Mouse (Mus musculus) MEL (cell line): ENCODE measurements around the gene Pom121l2. TPM values are rescaled to one million over a fixed set of nuclear protein-coding genes. Genes with fewer than 3 reads are reported as not detected.

Source experiments
- DNase-seq: peaks from one replicate; pipeline ENCODE4 v3.0.0; 2011; ENCODE audit warnings: low read depth, low spot score
- H3K27ac ChIP-seq: 2 replicates; pipeline ENCODE4 v1.5.1; 2012; ENCODE audit warnings: low read depth, mild to moderate bottlenecking, control low read depth, low read length, moderate library complexity; ENCODE audit not compliant: control insufficient read depth
- H3K27me3 ChIP-seq, 2 experiments: fragments of 150-350 bp in 1 of 2; sonication (generic) in 1 of 2; 2 replicates each; pipeline ENCODE4 v1.6.1; 2012; ENCODE audit warnings: low read length in 2 of 2, mild to moderate bottlenecking in 2 of 2, improper control_type of control experiment in 1 of 2, moderate library complexity in 1 of 2; ENCODE audit not compliant: insufficient read depth in 2 of 2, control insufficient read depth in 1 of 2
- H3K36me3 ChIP-seq, 2 experiments: 2 replicates each; pipeline ENCODE4 v1.6.1; 2012 to 2014; ENCODE audit warnings: low read length in 2 of 2, improper control_type of control experiment in 1 of 2, inconsistent platforms in 1 of 2, mild to moderate bottlenecking in 1 of 2; ENCODE audit not compliant: insufficient read depth in 2 of 2, control insufficient read depth in 1 of 2
- H3K4me1 ChIP-seq, 2 experiments: fragments of 150-350 bp in 1 of 2; sonication (generic) in 1 of 2; 2 replicates each; pipeline ENCODE4 v1.6.1; 2012; ENCODE audit warnings: low read length in 2 of 2, improper control_type of control experiment in 1 of 2, mild to moderate bottlenecking in 1 of 2; ENCODE audit not compliant: insufficient read depth in 2 of 2, control insufficient read depth in 1 of 2
- H3K4me3 ChIP-seq, 2 experiments: fragments of 150-350 bp in 1 of 2; sonication (generic) in 1 of 2; 2 replicates each; pipeline ENCODE4 v1.5.1; 2012; ENCODE audit warnings: low read depth in 2 of 2, low read length in 2 of 2, mild to moderate bottlenecking in 2 of 2, moderate library complexity in 2 of 2, control low read depth in 1 of 2, improper control_type of control experiment in 1 of 2; ENCODE audit not compliant: control insufficient read depth in 1 of 2, insufficient read depth in 1 of 2
- H3K79me2 ChIP-seq: 2 replicates; pipeline ENCODE4 v1.6.1; 2012; ENCODE audit warnings: mild to moderate bottlenecking, low read length, moderate library complexity; ENCODE audit not compliant: control insufficient read depth, poor library complexity, insufficient read depth
- H3K9ac ChIP-seq: 2 replicates; pipeline ENCODE4 v1.6.1; 2012; ENCODE audit warnings: low read depth, mild to moderate bottlenecking, control low read depth, low read length, moderate library complexity; ENCODE audit not compliant: control insufficient read depth, poor library complexity, severe bottlenecking
- H3K9me3 ChIP-seq: fragments of 150-350 bp; sonication (generic); replicated peaks from 2 replicates; pipeline ENCODE4 v1.6.1; 2012; ENCODE audit warnings: mild to moderate bottlenecking, low read length, improper control_type of control experiment, moderate library complexity; ENCODE audit not compliant: insufficient read depth
- BHLHE40 ChIP-seq: IDR thresholded peaks from 2 replicates; pipeline ENCODE4 v1.6.1; 2012; ENCODE audit warnings: low read depth, mild to moderate bottlenecking, inconsistent platforms, low read length, improper control_type of control experiment, borderline replicate concordance
- CHD1 ChIP-seq: IDR thresholded peaks from 2 replicates; pipeline ENCODE4 v1.6.1; 2012; ENCODE audit warnings: low read depth, mild to moderate bottlenecking, inconsistent platforms, low read length, improper control_type of control experiment
- CTCF ChIP-seq, 3 experiments: IDR thresholded peaks in 2 of 3; conservative IDR thresholded peaks in 1 of 3; 2 replicates each; pipeline ENCODE4 v1.5.1; 2011 to 2012; ENCODE audit warnings: low read length in 3 of 3, low read depth in 2 of 3, mild to moderate bottlenecking in 2 of 3, improper control_type of control experiment in 1 of 3, inconsistent platforms in 1 of 3, mixed read lengths in 1 of 3, moderate library complexity in 1 of 3; ENCODE audit not compliant: control insufficient read depth in 1 of 3, insufficient read depth in 1 of 3, poor library complexity in 1 of 3, severe bottlenecking in 1 of 3
- ETS1 ChIP-seq: IDR thresholded peaks from 2 replicates; pipeline ENCODE4 v1.6.1; 2012; ENCODE audit warnings: low read depth, mild to moderate bottlenecking, inconsistent platforms, low read length, improper control_type of control experiment, moderate library complexity
- HCFC1 ChIP-seq: IDR thresholded peaks from 2 replicates; pipeline ENCODE4 v1.6.1; 2012; ENCODE audit warnings: low read depth, mild to moderate bottlenecking, inconsistent platforms, low read length, improper control_type of control experiment, moderate library complexity
- MAFK ChIP-seq: IDR thresholded peaks from 2 replicates; pipeline ENCODE4 v1.6.1; 2011; ENCODE audit warnings: low read depth, mild to moderate bottlenecking, low read length, improper control_type of control experiment, borderline replicate concordance
- MAX ChIP-seq: IDR thresholded peaks from 2 replicates; pipeline ENCODE4 v1.6.1; 2011; ENCODE audit warnings: low read length, improper control_type of control experiment
- MEF2A ChIP-seq: IDR thresholded peaks from 2 replicates; pipeline ENCODE4 v1.6.1; 2014; ENCODE audit warnings: low read depth, mild to moderate bottlenecking, inconsistent platforms, low read length, improper control_type of control experiment; ENCODE audit not compliant: poor library complexity, insufficient replicate concordance, severe bottlenecking; ENCODE audit errors: extremely low read depth
- NRF1 ChIP-seq: IDR thresholded peaks from 2 replicates; pipeline ENCODE4 v1.6.1; 2014; ENCODE audit warnings: low read depth, mild to moderate bottlenecking, inconsistent platforms, low read length, improper control_type of control experiment, moderate library complexity; ENCODE audit not compliant: poor library complexity, insufficient read depth, severe bottlenecking
- RCOR1 ChIP-seq: IDR thresholded peaks from 2 replicates; pipeline ENCODE4 v1.6.1; 2012; ENCODE audit warnings: low read depth, mild to moderate bottlenecking, inconsistent platforms, low read length, improper control_type of control experiment
- SIN3A ChIP-seq: IDR thresholded peaks from 2 replicates; pipeline ENCODE4 v1.6.1; 2012; ENCODE audit warnings: low read length, improper control_type of control experiment, inconsistent platforms
- TBP ChIP-seq: IDR thresholded peaks from 2 replicates; pipeline ENCODE4 v1.8.0; 2011; ENCODE audit warnings: low read depth, low read length, improper control_type of control experiment
- UBTF ChIP-seq: IDR thresholded peaks from 2 replicates; pipeline ENCODE4 v1.6.1; 2012; ENCODE audit warnings: low read depth, mild to moderate bottlenecking, inconsistent platforms, low read length, improper control_type of control experiment, moderate library complexity, borderline replicate concordance; ENCODE audit not compliant: insufficient read depth
- USF1 ChIP-seq: IDR thresholded peaks from 2 replicates; pipeline ENCODE4 v1.6.1; 2014; ENCODE audit warnings: low read depth, mild to moderate bottlenecking, inconsistent platforms, low read length, improper control_type of control experiment, moderate library complexity
- ZNF384 ChIP-seq: IDR thresholded peaks from 2 replicates; pipeline ENCODE4 v1.6.1; 2012; ENCODE audit warnings: low read depth, mild to moderate bottlenecking, inconsistent platforms, low read length, improper control_type of control experiment
- polyA plus RNA-seq, 2 experiments: library from polyadenylated mRNA; stranded (reverse) in 1 of 2; unstranded in 1 of 2; fragments of >175 nt in 1 of 2; fragments of >200 nt in 1 of 2; gene quantifications; 2 replicates each; pipeline versions ENCODE4 v1.2.1 to v1.2.4; 2012; ENCODE audit warnings: low replicate concordance in 2 of 2, low read depth in 1 of 2; ENCODE audit not compliant: insufficient read length in 2 of 2, insufficient read depth in 1 of 2, missing spikeins in 1 of 2
- total RNA-seq: library from RNA; depleted of rRNA; stranded (reverse); fragments of 300-350 nt; gene quantifications from 2 replicates; pipeline ENCODE4 v1.2.3, GENCODE M21; 2012

Pom121l2 gene
- total and polyA plus RNA-seq, 3 experiments, result not detected

- peaks cover 2 to 6% of the 10 kb centered on the region in 2 experiments; a peak in 3 of 4 replicates for H3K27me3 ChIP-seq
- H3K9me3 ChIP-seq, result no peaks in the 10 kb centered on the region
- peaks cover 0 to 9% of the 10 kb centered on the region in 2 experiments; a peak in 1 of 4 replicates for H3K4me1 ChIP-seq
- peak overlapping the region; percentile 57 to 72 for H3K4me3 ChIP-seq
- no peak for TF ChIP-seq RCOR1
- peak; percentile 72 for TF ChIP-seq ZNF384
- peak; percentile 4; the same call in 1 of the 2 replicates for TF ChIP-seq MAX
- 0 out of 2 replicates have a peak, but pooled peaks have one; percentile 41 for TF ChIP-seq ETS1
- TF ChIP-seq BHLHE40, result no peak
- peak; percentile 51; the same call in 1 of the 2 replicates for TF ChIP-seq NRF1
- peak in 1 of 3 experiments; percentile 23; a peak in 3 of 6 replicates for TF ChIP-seq CTCF (IDR thresholded peaks at IDR 0.05 in 2 of 3, conservative IDR thresholded peaks at IDR 0.05 in 1 of 3; ENCODE audit: control insufficient read depth in 1 of 3, insufficient read depth in 1 of 3, low read depth in 2 of 3, low read length in 3 of 3, poor library complexity in 1 of 3, severe bottlenecking in 1 of 3)
- 0 out of 2 replicates have a peak, but pooled peaks have one; percentile 13 for TF ChIP-seq TBP
- TF ChIP-seq, all 39 proteins: peak for 6
- Histone ChIP-seq H3K27ac (no peak overlapping the region), H3K9ac (peak overlapping the region; percentile 57), H3K79me2 (no peaks in the 10 kb centered on the region), H3K36me3 (peaks cover 0 to 11% of the 10 kb centered on the region in 2 experiments; a peak in 2 of 4 replicates)
- DNase-seq, result peak; percentile 75
Observed at GRCm38 (mm10) chr13:21995331-21995914, 14.4 kb downstream of the Pom121l2 start.

- TF ChIP-seq MAFK, result peak; percentile 67; the same call in 1 of the 2 replicates
- TF ChIP-seq TBP, result peak; percentile 99
- no peak for TF ChIP-seq HCFC1
- Histone ChIP-seq H3K9ac (peak overlapping the region; percentile 44), H3K27me3 (peaks cover 2 to 6% of the 10 kb centered on the region in 2 experiments; a peak in 3 of 4 replicates)
Observed at GRCm38 (mm10) chr13:21996101-21996839, 15.3 kb downstream of the Pom121l2 start.

GRCm38 (mm10) chr13:21996840-21997185 lies 15.8 kb downstream of the Pom121l2 start:
- no peak overlapping the region for H3K27ac ChIP-seq
- peaks cover 0 to 16% of the 10 kb centered on the region in 2 experiments; a peak in 1 of 4 replicates for H3K4me1 ChIP-seq
- no peak for DNase-seq
- TF ChIP-seq MAFK (no peak), UBTF (no peak), CHD1 (no peak), SIN3A (no peak), USF1 (no peak), MEF2A (no peak), ZNF384 (no peak), CTCF (IDR thresholded peaks at IDR 0.05 in 2 of 3, conservative IDR thresholded peaks at IDR 0.05 in 1 of 3; ENCODE audit: control insufficient read depth in 1 of 3, insufficient read depth in 1 of 3, low read depth in 2 of 3, low read length in 3 of 3, poor library complexity in 1 of 3, severe bottlenecking in 1 of 3) (no peak), BHLHE40 (no peak)
- TF ChIP-seq, all 39 proteins: peak for 0
- Histone ChIP-seq H3K4me3 (peak overlapping the region; percentile 47 to 58), H3K9ac (peak overlapping the region; percentile 44), H3K36me3 (peaks cover 0 to 11% of the 10 kb centered on the region in 2 experiments; a peak in 2 of 4 replicates), H3K27me3 (peaks cover 2 to 6% of the 10 kb centered on the region in 2 experiments; a peak in 3 of 4 replicates), H3K9me3 (no peaks in the 10 kb centered on the region), H3K79me2 (no peaks in the 10 kb centered on the region)

More at GRCm38 (mm10) chr13:21996101-21996839, 15.3 kb downstream of the Pom121l2 start:
- no peaks in the 10 kb centered on the region for H3K79me2 ChIP-seq
- no peak overlapping the region for H3K27ac ChIP-seq
- H3K4me3 ChIP-seq, result peak overlapping the region; percentile 57 to 72
- no peaks in the 10 kb centered on the region for H3K9me3 ChIP-seq
- DNase-seq, result peak; percentile 83
- peaks cover 0 to 11% of the 10 kb centered on the region in 2 experiments; a peak in 2 of 4 replicates for H3K36me3 ChIP-seq
- peaks cover 0 to 12% of the 10 kb centered on the region in 2 experiments; a peak in 1 of 4 replicates for H3K4me1 ChIP-seq
